Mouse (Mus musculus) stomach, postnatal 0 days (tissue): ENCODE results near the gene Gm49403. TPM values are rescaled to one million over a fixed set of nuclear protein-coding genes. Genes with fewer than 3 reads are reported as not detected.
A peak's percentile ranks its signal among the peaks of the same experiment; 100 is the strongest.

ENCODE experiments used
- ATAC-seq: fragments of 200-750 bp; cut with Nextera tagmentation; 2 replicates; pipeline ENCODE4 v1.8.0; 2017; ENCODE audit not compliant: low FRiP score, low TSS enrichment
- DNase-seq: peaks from one replicate; pipeline ENCODE4 v3.0.0-alpha.2; 2016; ENCODE audit warnings: low spot score
- H3K27ac ChIP-seq: fragments of 300-500 bp; sonication (generic); replicated peaks from 2 replicates; pipeline ENCODE4 v1.5.1; 2014; ENCODE audit warnings: mild to moderate bottlenecking, control low read depth
- H3K27me3 ChIP-seq: fragments of 300-500 bp; sonication (generic); 2 replicates; pipeline ENCODE4 v1.6.1; 2014; ENCODE audit warnings: low read length; ENCODE audit not compliant: control insufficient read depth, insufficient read depth
- H3K36me3 ChIP-seq: fragments of 300-500 bp; sonication (generic); 2 replicates; pipeline ENCODE4 v1.6.1; 2014; ENCODE audit warnings: low read length, mixed read lengths; ENCODE audit not compliant: control insufficient read depth, insufficient read depth
- H3K4me1 ChIP-seq: fragments of 300-500 bp; sonication (generic); replicated peaks from 2 replicates; pipeline ENCODE4 v1.6.1; 2014; ENCODE audit warnings: antibody characterized with exemption; ENCODE audit not compliant: control insufficient read depth, insufficient read depth
- H3K4me2 ChIP-seq: fragments of 300-500 bp; sonication (generic); replicated peaks from 2 replicates; pipeline ENCODE4 v1.6.1; 2014; ENCODE audit warnings: low read depth, mild to moderate bottlenecking, control low read depth, moderate library complexity
- H3K4me3 ChIP-seq: fragments of 300-500 bp; sonication (generic); 2 replicates; pipeline ENCODE4 v1.5.1; 2014; ENCODE audit warnings: low read depth, low read length, control low read depth
- H3K9ac ChIP-seq: fragments of 300-500 bp; sonication (generic); 2 replicates; pipeline ENCODE4 v1.6.1; 2014; ENCODE audit warnings: mild to moderate bottlenecking, low read length, control low read depth, mixed read lengths
- H3K9me3 ChIP-seq: fragments of 300-500 bp; sonication (generic); 2 replicates; pipeline ENCODE4 v1.6.1; 2016; ENCODE audit warnings: low read length; ENCODE audit not compliant: control insufficient read depth
- CTCF ChIP-seq: IDR thresholded peaks from 2 replicates; pipeline ENCODE4 v1.5.1; 2016; ENCODE audit warnings: antibody characterized with exemption, low read depth, mild to moderate bottlenecking, moderate library complexity
- EP300 ChIP-seq: optimal IDR thresholded peaks from 2 replicates; pipeline ENCODE3; 2016; ENCODE audit warnings: antibody characterized with exemption
- WGBS: fragments of 180-500 bp; shearing (Covaris S2); extraction: QIAGEN DNeasy Blood & Tissue Kit; methylation state at CpG from one replicate; pipeline ENCODE4 v1.1.7; 2014; 5-methylcytosine and 5-hydroxymethylcytosine counted together
- polyA plus RNA-seq: library from polyadenylated mRNA; unstranded; fragments of >200 nt; fragmentation: Nextera tagmentation; extraction: Ambion mirVana; gene quantifications from 2 replicates; pipeline ENCODE4 v1.2.1, GENCODE M21; 2015

The Gm49403 gene
- polyA plus RNA-seq, 1 experiment from 2014 or later: not detected

GRCm38 (mm10) chr19:8927891-8928525 lies 44.3 kb downstream of the Gm49403 start:
- DNase-seq (no peak), ATAC-seq (no peak)
- Histone ChIP-seq H3K9ac (no peak overlapping the region; the same call in 1 of the 2 replicates), H3K4me2 (no peak overlapping the region), H3K9me3 (no peaks in the 10 kb centered on the region), H3K4me1 (peaks cover 6% of the 10 kb centered on the region; the same call in 1 of the 2 replicates), H3K4me3 (no peak overlapping the region), H3K27me3 (no peaks in the 10 kb centered on the region), H3K27ac (no peak overlapping the region), H3K36me3 (peaks cover 11% of the 10 kb centered on the region; the same call in 1 of the 2 replicates)
- 85% methylated on average over 12 of the region's 12 CpGs for WGBS
- TF ChIP-seq CTCF (no peak), EP300 (no peak)

DNA sequence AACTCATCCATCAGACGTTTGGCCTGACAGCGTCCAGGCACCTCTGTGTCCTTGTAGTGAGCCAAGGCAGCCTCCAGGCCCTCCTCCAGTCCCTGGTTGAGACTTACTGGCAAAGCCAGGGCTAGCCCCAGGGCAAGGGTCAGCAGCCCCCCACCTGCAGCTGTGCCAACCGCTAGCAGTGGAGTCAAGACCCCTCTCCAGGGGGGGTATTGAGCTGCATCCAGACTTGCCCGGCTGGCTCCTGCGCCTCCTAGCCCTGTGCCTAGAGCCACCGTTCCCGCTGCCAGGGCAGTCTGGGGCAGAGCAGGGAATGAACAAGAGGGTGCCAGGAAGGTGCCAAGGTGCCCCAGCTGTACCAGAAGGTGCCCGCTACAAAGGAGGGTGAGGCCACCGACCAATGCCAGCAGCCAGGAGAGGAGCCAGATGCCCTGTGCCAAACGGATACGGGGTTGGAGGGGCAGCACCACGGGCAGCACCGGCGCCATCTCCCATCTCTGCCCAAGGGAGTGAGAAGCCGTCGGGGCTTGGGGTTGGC lies 45.0 kb downstream of the Gm49403 start:
- H3K4me1 ChIP-seq: peaks cover 6% of the 10 kb centered on the region; the same call in 1 of the 2 replicates
- ATAC-seq: peak; percentile 11; the same call in 1 of the 2 replicates
- DNase-seq: no peak
- peak overlapping the region; percentile 93 for H3K27ac ChIP-seq
- peak overlapping the region; percentile 81 for H3K4me3 ChIP-seq
- peak overlapping the region; percentile 88 for H3K9ac ChIP-seq
- peak overlapping the region; percentile 90 for H3K4me2 ChIP-seq
- H3K36me3 ChIP-seq: peaks cover 11% of the 10 kb centered on the region; the same call in 1 of the 2 replicates
- 31% methylated on average over 16 of the region's 16 CpGs for WGBS
- H3K9me3 ChIP-seq: no peaks in the 10 kb centered on the region
- TF ChIP-seq EP300 (no peak), CTCF (no peak)
- H3K27me3 ChIP-seq: no peaks in the 10 kb centered on the region

GRCm38 (mm10) chr19:8929224-8930088 lies 45.7 kb downstream of the Gm49403 start, which contains the start of the genes Rom1 and Eml3:
TSS of gene Rom1 (minus strand) at chr19:8929356.
TSS of gene Eml3 (plus strand) at chr19:8929552.
- peak; percentile 84 for ATAC-seq
- under 1% methylated on average over 31 of the region's 74 CpGs for WGBS
- no peaks in the 10 kb centered on the region for H3K9me3 ChIP-seq

DNA sequence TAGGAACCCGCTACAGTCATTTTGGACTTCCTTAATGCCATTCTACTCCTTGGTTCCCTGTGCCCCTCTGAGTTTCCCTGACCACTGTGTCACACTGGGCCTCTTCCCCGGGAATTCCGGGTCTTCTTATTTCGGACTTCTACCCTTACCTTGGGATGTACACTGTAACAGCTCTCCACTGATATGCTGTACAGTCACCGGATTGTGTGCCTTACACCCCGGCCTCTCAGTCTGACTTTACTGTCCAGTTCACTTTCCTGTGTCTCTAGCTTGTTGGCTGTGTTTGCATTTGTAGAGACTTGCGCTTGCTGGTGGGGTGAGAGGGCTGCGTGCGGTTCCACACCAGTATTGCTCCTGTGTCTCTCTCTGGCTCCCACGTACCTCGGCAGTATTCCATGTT lies 46.4 kb downstream of the Gm49403 start:
- H3K36me3 ChIP-seq: peaks cover 17% of the 10 kb centered on the region; the same call in 1 of the 2 replicates
- H3K27me3 ChIP-seq: no peaks in the 10 kb centered on the region
- peaks cover 6% of the 10 kb centered on the region; the same call in 1 of the 2 replicates for H3K4me1 ChIP-seq
- ATAC-seq (no peak), DNase-seq (no peak)
- no peaks in the 10 kb centered on the region for H3K9me3 ChIP-seq
- WGBS: 3% methylated on average over 11 of the region's 11 CpGs
- no peak for TF ChIP-seq EP300
- no peak for TF ChIP-seq CTCF
- H3K27ac ChIP-seq: peak overlapping the region; percentile 93
- H3K9ac ChIP-seq: peak overlapping the region; percentile 88
- peak overlapping the region; percentile 81 for H3K4me3 ChIP-seq
- peak overlapping the region; percentile 90 for H3K4me2 ChIP-seq

More at GRCm38 (mm10) chr19:8929224-8930088, 45.7 kb downstream of the Gm49403 start, which contains the start of the genes Rom1 and Eml3:
- Histone ChIP-seq H3K27me3 (no peaks in the 10 kb centered on the region), H3K4me2 (peak within 1 kb of the TSS; percentile 90), H3K27ac (peak within 1 kb of the TSS; percentile 93), H3K4me3 (peak within 1 kb of the TSS; percentile 81), H3K9ac (peak within 1 kb of the TSS; percentile 88), H3K4me1 (peaks cover 6% of the 10 kb centered on the region; the same call in 1 of the 2 replicates), H3K36me3 (peaks cover 11% of the 10 kb centered on the region; the same call in 1 of the 2 replicates)
- peak; percentile 88 for DNase-seq
- peak; percentile 63 for TF ChIP-seq CTCF
- TF ChIP-seq EP300: no peak

- Histone ChIP-seq H3K4me2 (peak overlapping the region; percentile 90), H3K9ac (peak overlapping the region; percentile 88), H3K27ac (0 out of 2 replicates have a peak overlapping the region, but pooled peaks have one; percentile 93), H3K27me3 (no peaks in the 10 kb centered on the region), H3K4me1 (peaks cover 6% of the 10 kb centered on the region; the same call in 1 of the 2 replicates), H3K36me3 (peaks cover 16% of the 10 kb centered on the region; the same call in 1 of the 2 replicates), H3K9me3 (no peaks in the 10 kb centered on the region), H3K4me3 (peak overlapping the region; percentile 81)
- TF ChIP-seq CTCF (no peak), EP300 (no peak)
- 79% methylated on average over 7 of the region's 7 CpGs for WGBS
- no peak for ATAC-seq
- no peak for DNase-seq
These were observed 47.0 kb downstream of the Gm49403 start for GRCm38 (mm10) chr19:8930771-8931170.
